Mouse (Mus musculus): Measurements from ENCODE around the gene Ipo5. TPM values are rescaled to one million over a fixed set of nuclear protein-coding genes. Genes with fewer than 3 reads are reported as not detected.
A peak's percentile ranks its signal among the peaks of the same experiment; 100 is the strongest.

Ipo5 gene
- polyA plus RNA-seq, 1 experiment: 27.7 TPM

DNA sequence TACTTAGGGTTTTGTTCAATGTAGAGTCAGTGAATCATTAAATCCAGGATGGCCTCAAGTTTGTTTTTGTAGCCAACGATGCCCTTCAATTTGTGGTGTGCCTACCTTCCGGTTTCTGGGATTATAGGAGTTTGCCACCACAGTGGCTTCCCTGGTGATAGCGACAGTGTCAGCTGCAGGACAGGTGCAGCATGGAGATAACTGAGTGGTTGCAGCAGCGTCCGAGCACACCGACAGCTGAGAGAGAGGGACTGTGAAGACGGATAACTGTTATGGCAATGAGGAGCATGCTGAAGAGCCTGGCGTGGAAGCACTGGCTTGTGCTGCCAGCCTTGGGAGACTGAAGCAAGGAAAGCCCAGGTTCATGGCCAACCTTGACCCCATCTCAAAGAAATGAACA, 22.6 kb downstream of the Ipo5 start:
- Histone ChIP-seq H3K4me1 (replicated peaks; ENCODE audit: control insufficient read depth, insufficient read depth, low read length) (no peaks in the 10 kb centered on the region), H3K27me3 (ENCODE audit: control insufficient read depth, insufficient read depth, low read length) (no peaks in the 10 kb centered on the region), H3K27ac (ENCODE audit: control insufficient read depth, insufficient read depth, low read length) (no peak overlapping the region), H3K4me3 (ENCODE audit: control insufficient read depth, insufficient read depth, low read length) (no peak overlapping the region), H3K36me3 (ENCODE audit: control insufficient read depth, insufficient read depth, low read length) (peaks cover 45% of the 10 kb centered on the region)
- DNase-seq: no peak
- WGBS: over 99% methylated on average over 8 of the region's 8 CpGs
- TF ChIP-seq POLR2A (IDR thresholded peaks at IDR 0.05; ENCODE audit: control insufficient read depth, extremely low read depth, insufficient read depth, low read length, poor library complexity) (no peak), CTCF (IDR thresholded peaks at IDR 0.05; ENCODE audit: borderline replicate concordance, control insufficient read depth, extremely low read depth, insufficient read depth, low read length, poor library complexity) (no peak)

GRCm38 (mm10) chr14:120937102-120937501, 26.1 kb downstream of the Ipo5 start:
- no peak for DNase-seq
- Histone ChIP-seq H3K4me1 (replicated peaks; ENCODE audit: control insufficient read depth, insufficient read depth, low read length) (no peaks in the 10 kb centered on the region), H3K36me3 (ENCODE audit: control insufficient read depth, insufficient read depth, low read length) (peaks cover 67% of the 10 kb centered on the region), H3K27me3 (ENCODE audit: control insufficient read depth, insufficient read depth, low read length) (no peaks in the 10 kb centered on the region), H3K4me3 (ENCODE audit: control insufficient read depth, insufficient read depth, low read length) (no peak overlapping the region), H3K27ac (ENCODE audit: control insufficient read depth, insufficient read depth, low read length) (no peak overlapping the region)
- no peak for TF ChIP-seq POLR2A (IDR thresholded peaks at IDR 0.05; ENCODE audit: control insufficient read depth, extremely low read depth, insufficient read depth, low read length, poor library complexity)
- WGBS: 93% methylated on average over 1 of the region's 1 CpGs

GRCm38 (mm10) chr14:120942803-120943202, 31.8 kb downstream of the Ipo5 start:
- DNase-seq: no peak
- Histone ChIP-seq H3K4me3 (ENCODE audit: control insufficient read depth, insufficient read depth, low read length) (no peak overlapping the region), H3K27me3 (ENCODE audit: control insufficient read depth, insufficient read depth, low read length) (no peaks in the 10 kb centered on the region), H3K36me3 (ENCODE audit: control insufficient read depth, insufficient read depth, low read length) (peaks cover 58% of the 10 kb centered on the region), H3K27ac (ENCODE audit: control insufficient read depth, insufficient read depth, low read length) (no peak overlapping the region), H3K4me1 (replicated peaks; ENCODE audit: control insufficient read depth, insufficient read depth, low read length) (no peaks in the 10 kb centered on the region)
- 95% methylated on average over 9 of the region's 9 CpGs for WGBS
- no peak for TF ChIP-seq POLR2A (IDR thresholded peaks at IDR 0.05; ENCODE audit: control insufficient read depth, extremely low read depth, insufficient read depth, low read length, poor library complexity)
- TF ChIP-seq CTCF (IDR thresholded peaks at IDR 0.05; ENCODE audit: borderline replicate concordance, control insufficient read depth, extremely low read depth, insufficient read depth, low read length, poor library complexity): no peak

GRCm38 (mm10) chr14:120945146-120945545, 34.1 kb downstream of the Ipo5 start:
- 92% methylated on average over 7 of the region's 7 CpGs for WGBS
- H3K36me3 ChIP-seq (ENCODE audit: control insufficient read depth, insufficient read depth, low read length): peaks cover 40% of the 10 kb centered on the region
- DNase-seq: no peak
- no peak overlapping the region for H3K27ac ChIP-seq (ENCODE audit: control insufficient read depth, insufficient read depth, low read length)
- no peaks in the 10 kb centered on the region for H3K4me1 ChIP-seq (replicated peaks; ENCODE audit: control insufficient read depth, insufficient read depth, low read length)
- H3K27me3 ChIP-seq (ENCODE audit: control insufficient read depth, insufficient read depth, low read length): no peaks in the 10 kb centered on the region
- TF ChIP-seq CTCF (IDR thresholded peaks at IDR 0.05; ENCODE audit: borderline replicate concordance, control insufficient read depth, extremely low read depth, insufficient read depth, low read length, poor library complexity) (no peak), POLR2A (IDR thresholded peaks at IDR 0.05; ENCODE audit: control insufficient read depth, extremely low read depth, insufficient read depth, low read length, poor library complexity) (no peak)
- no peak overlapping the region for H3K4me3 ChIP-seq (ENCODE audit: control insufficient read depth, insufficient read depth, low read length)

DNA sequence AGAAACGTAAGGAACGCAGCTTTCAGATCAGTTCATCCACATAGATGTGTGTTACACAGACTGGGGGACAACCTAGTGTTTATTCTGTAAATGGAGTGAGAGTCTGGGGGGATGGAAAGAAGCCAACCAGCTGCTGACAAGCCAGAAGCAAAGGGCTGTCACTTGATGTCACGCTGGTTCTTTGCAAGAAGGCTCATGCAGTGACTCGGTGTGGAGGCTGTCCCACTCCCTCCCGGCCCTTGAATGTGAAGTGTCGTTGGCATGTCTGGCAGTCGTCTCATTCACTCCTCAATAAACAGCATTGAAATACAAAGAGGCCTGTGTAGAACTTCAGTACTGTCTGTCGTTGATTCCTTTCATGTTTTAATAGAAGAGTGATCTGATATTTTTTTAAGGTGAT, 36.1 kb downstream of the Ipo5 start:
- Histone ChIP-seq H3K4me1 (replicated peaks; ENCODE audit: control insufficient read depth, insufficient read depth, low read length) (no peaks in the 10 kb centered on the region), H3K27me3 (ENCODE audit: control insufficient read depth, insufficient read depth, low read length) (no peaks in the 10 kb centered on the region), H3K27ac (ENCODE audit: control insufficient read depth, insufficient read depth, low read length) (no peak overlapping the region), H3K4me3 (ENCODE audit: control insufficient read depth, insufficient read depth, low read length) (no peak overlapping the region), H3K36me3 (ENCODE audit: control insufficient read depth, insufficient read depth, low read length) (peaks cover 26% of the 10 kb centered on the region)
- DNase-seq: no peak
- TF ChIP-seq CTCF (IDR thresholded peaks at IDR 0.05; ENCODE audit: borderline replicate concordance, control insufficient read depth, extremely low read depth, insufficient read depth, low read length, poor library complexity): no peak
- no peak for TF ChIP-seq POLR2A (IDR thresholded peaks at IDR 0.05; ENCODE audit: control insufficient read depth, extremely low read depth, insufficient read depth, low read length, poor library complexity)
- 94% methylated on average over 8 of the region's 8 CpGs for WGBS

DNA sequence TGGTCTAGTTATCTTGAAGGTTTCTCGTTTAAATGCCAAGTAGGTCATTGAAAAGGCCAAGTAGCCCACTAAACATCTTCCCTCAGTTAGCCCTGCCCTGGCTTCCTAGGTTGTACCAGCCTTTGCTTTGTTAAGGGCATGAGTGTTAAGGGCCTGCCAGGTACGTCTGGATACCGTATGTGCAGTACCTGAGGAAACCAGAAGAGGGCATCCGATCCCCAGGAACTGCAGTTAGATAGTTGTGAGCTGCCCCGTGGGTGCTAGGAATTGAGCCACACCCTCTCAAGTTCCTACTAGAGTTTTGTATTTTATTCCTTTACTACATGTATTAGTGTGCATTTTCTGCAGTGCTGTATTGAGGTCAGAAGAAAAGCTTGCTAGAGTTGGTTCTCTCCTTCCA, 38.0 kb downstream of the Ipo5 start:
- H3K27ac ChIP-seq (ENCODE audit: control insufficient read depth, insufficient read depth, low read length): no peak overlapping the region
- H3K4me3 ChIP-seq (ENCODE audit: control insufficient read depth, insufficient read depth, low read length): no peak overlapping the region
- TF ChIP-seq CTCF (IDR thresholded peaks at IDR 0.05; ENCODE audit: borderline replicate concordance, control insufficient read depth, extremely low read depth, insufficient read depth, low read length, poor library complexity): no peak
- no peak for TF ChIP-seq POLR2A (IDR thresholded peaks at IDR 0.05; ENCODE audit: control insufficient read depth, extremely low read depth, insufficient read depth, low read length, poor library complexity)
- no peaks in the 10 kb centered on the region for H3K4me1 ChIP-seq (replicated peaks; ENCODE audit: control insufficient read depth, insufficient read depth, low read length)
- no peaks in the 10 kb centered on the region for H3K27me3 ChIP-seq (ENCODE audit: control insufficient read depth, insufficient read depth, low read length)
- peaks cover 22% of the 10 kb centered on the region for H3K36me3 ChIP-seq (ENCODE audit: control insufficient read depth, insufficient read depth, low read length)
- WGBS: 94% methylated on average over 5 of the region's 5 CpGs
- peak; percentile 19 for DNase-seq

DNA sequence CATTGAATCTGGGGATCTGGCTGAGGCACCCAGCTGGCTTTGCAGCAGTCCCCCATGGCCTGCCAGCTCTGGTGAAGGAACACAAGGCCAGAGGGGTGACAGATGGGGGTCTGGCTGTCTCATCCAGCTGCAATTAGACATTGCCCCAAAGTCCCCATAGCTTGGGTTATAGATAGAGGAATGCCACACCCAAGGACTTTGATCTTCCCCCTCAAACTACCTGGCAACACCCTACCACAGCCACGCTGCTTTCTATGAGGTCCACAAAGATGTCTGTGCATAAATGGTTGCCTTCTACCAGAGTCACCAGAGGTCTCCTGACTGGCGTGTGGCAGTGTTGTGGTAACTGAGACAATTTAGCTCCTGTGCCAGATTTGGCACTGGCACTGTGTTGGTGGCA, 39.0 kb downstream of the Ipo5 start:
- Histone ChIP-seq H3K4me3 (ENCODE audit: control insufficient read depth, insufficient read depth, low read length) (no peak overlapping the region), H3K27ac (ENCODE audit: control insufficient read depth, insufficient read depth, low read length) (no peak overlapping the region), H3K36me3 (ENCODE audit: control insufficient read depth, insufficient read depth, low read length) (peaks cover 13% of the 10 kb centered on the region), H3K4me1 (replicated peaks; ENCODE audit: control insufficient read depth, insufficient read depth, low read length) (no peaks in the 10 kb centered on the region), H3K27me3 (ENCODE audit: control insufficient read depth, insufficient read depth, low read length) (no peaks in the 10 kb centered on the region)
- 89% methylated on average over 2 of the region's 2 CpGs for WGBS
- DNase-seq: no peak
- TF ChIP-seq POLR2A (IDR thresholded peaks at IDR 0.05; ENCODE audit: control insufficient read depth, extremely low read depth, insufficient read depth, low read length, poor library complexity) (no peak), CTCF (IDR thresholded peaks at IDR 0.05; ENCODE audit: borderline replicate concordance, control insufficient read depth, extremely low read depth, insufficient read depth, low read length, poor library complexity) (no peak)

All from thymus, adult 2 months (tissue).